Mouse (Mus musculus) limb, embryonic 14.5 days (tissue): ENCODE measurements at regions not wholly inside any gene's neighbourhood (a gene's known extent, or its start where the extent isn't known, plus 50 kb on each side); places are given as distances from the start of the nearest gene placed in this dataset.

ENCODE experiments used
- ATAC-seq: fragments of 200-750 bp; cut with Nextera tagmentation; 2 replicates; pipeline ENCODE4 v1.8.0; 2017; ENCODE audit warnings: low read depth, moderate number of reproducible peaks, moderate TSS enrichment; ENCODE audit not compliant: low FRiP score
- DNase-seq: peaks from one replicate; pipeline ENCODE4 v3.0.0-alpha.2; 2015; ENCODE audit warnings: low spot score
- H3K27ac ChIP-seq: fragments of 300-500 bp; sonication (generic); replicated peaks from 2 replicates; pipeline ENCODE4 v1.5.1; 2014; ENCODE audit warnings: low read depth, mild to moderate bottlenecking, low read length, moderate library complexity, mixed read lengths
- H3K27me3 ChIP-seq: fragments of 300-500 bp; sonication (generic); 2 replicates; pipeline ENCODE4 v1.6.1; 2014; ENCODE audit warnings: low read length, mixed read lengths; ENCODE audit not compliant: control insufficient read depth, insufficient read depth
- H3K36me3 ChIP-seq: fragments of 300-500 bp; sonication (generic); 2 replicates; pipeline ENCODE4 v1.6.1; 2014; ENCODE audit warnings: mild to moderate bottlenecking, low read length, moderate library complexity, mixed read lengths; ENCODE audit not compliant: control insufficient read depth, insufficient read depth
- H3K4me1 ChIP-seq: fragments of 300-500 bp; sonication (generic); 2 replicates; pipeline ENCODE4 v1.6.1; 2014; ENCODE audit warnings: antibody characterized with exemption, low read length, mixed read lengths; ENCODE audit not compliant: control insufficient read depth, insufficient read depth
- H3K4me2 ChIP-seq: fragments of 300-500 bp; sonication (generic); replicated peaks from 2 replicates; pipeline ENCODE4 v1.6.1; 2014; ENCODE audit warnings: low read depth, mild to moderate bottlenecking, low read length, moderate library complexity; ENCODE audit not compliant: severe bottlenecking
- H3K4me3 ChIP-seq: fragments of 300-500 bp; sonication (generic); replicated peaks from 2 replicates; pipeline ENCODE4 v1.5.1; 2014; ENCODE audit warnings: low read length
- H3K9ac ChIP-seq: fragments of 300-500 bp; sonication (generic); 2 replicates; pipeline ENCODE4 v1.6.1; 2014; ENCODE audit warnings: mild to moderate bottlenecking, low read depth, low read length, moderate library complexity; ENCODE audit not compliant: severe bottlenecking
- H3K9me3 ChIP-seq: fragments of 300-500 bp; sonication (generic); 2 replicates; pipeline ENCODE4 v1.6.1; 2016; ENCODE audit warnings: low read length; ENCODE audit not compliant: control insufficient read depth
- POLR2A ChIP-seq: fragments of 200-500 bp; IDR thresholded peaks from 2 replicates; pipeline ENCODE4 v1.8.0; 2012; ENCODE audit warnings: inconsistent platforms, mild to moderate bottlenecking, moderate library complexity, borderline replicate concordance; ENCODE audit not compliant: insufficient read depth, insufficient read length; ENCODE audit errors: extremely low read depth
- WGBS: fragments of 180-500 bp; shearing (Covaris S2); extraction: QIAGEN DNeasy Blood & Tissue Kit; methylation state at CpG from one replicate; pipeline ENCODE4 v1.1.7; 2014; 5-methylcytosine and 5-hydroxymethylcytosine counted together

- Histone ChIP-seq H3K27me3 (no peaks in the 10 kb centered on the region), H3K9ac (no peak overlapping the region), H3K27ac (no peak overlapping the region), H3K4me3 (no peak overlapping the region), H3K9me3 (no peaks in the 10 kb centered on the region), H3K4me2 (no peak overlapping the region), H3K36me3 (no peaks in the 10 kb centered on the region), H3K4me1 (no peaks in the 10 kb centered on the region)
- ATAC-seq = no peak
- DNase-seq = no peak
- 73% methylated on average over 2 of the region's 2 CpGs for WGBS
- TF ChIP-seq POLR2A = no peak
Observed at GRCm38 (mm10) chr8:78940049-78940448, 88.2 kb upstream of the Zfp827 start.

GRCm38 (mm10) chr8:78941558-78941957 lies 86.7 kb upstream of the Zfp827 start:
- DNase-seq (no peak), ATAC-seq (no peak)
- H3K9me3 ChIP-seq = no peaks in the 10 kb centered on the region
- H3K27me3 ChIP-seq = no peaks in the 10 kb centered on the region
- H3K27ac ChIP-seq = no peak overlapping the region
- H3K4me3 ChIP-seq = no peak overlapping the region
- H3K4me2 ChIP-seq = no peak overlapping the region
- TF ChIP-seq POLR2A = no peak
- 92% methylated on average over 4 of the region's 4 CpGs for WGBS
- no peaks in the 10 kb centered on the region for H3K36me3 ChIP-seq
- no peak overlapping the region for H3K9ac ChIP-seq
- H3K4me1 ChIP-seq = no peaks in the 10 kb centered on the region

- Histone ChIP-seq H3K27ac (no peak overlapping the region), H3K9me3 (no peaks in the 10 kb centered on the region), H3K9ac (no peak overlapping the region), H3K27me3 (no peaks in the 10 kb centered on the region), H3K4me3 (no peak overlapping the region), H3K4me1 (no peaks in the 10 kb centered on the region), H3K36me3 (no peaks in the 10 kb centered on the region), H3K4me2 (no peak overlapping the region)
- DNase-seq (no peak), ATAC-seq (no peak)
- TF ChIP-seq POLR2A = no peak
- 80% methylated on average over 1 of the region's 1 CpGs for WGBS
Observed at GRCm38 (mm10) chr8:78944367-78944766, 83.9 kb upstream of the Zfp827 start.

GRCm38 (mm10) chr8:78945607-78946006 lies 82.6 kb upstream of the Zfp827 start:
- 47% methylated on average over 1 of the region's 1 CpGs for WGBS
- TF ChIP-seq POLR2A = no peak
- Histone ChIP-seq H3K36me3 (no peaks in the 10 kb centered on the region), H3K9ac (no peak overlapping the region), H3K9me3 (no peaks in the 10 kb centered on the region), H3K4me3 (no peak overlapping the region), H3K4me2 (no peak overlapping the region), H3K27me3 (no peaks in the 10 kb centered on the region), H3K4me1 (no peaks in the 10 kb centered on the region), H3K27ac (no peak overlapping the region)
- DNase-seq (no peak), ATAC-seq (no peak)

GRCm38 (mm10) chr8:78946085-78946484 lies 82.2 kb upstream of the Zfp827 start:
- 71% methylated on average over 2 of the region's 2 CpGs for WGBS
- no peak for ATAC-seq

GRCm38 (mm10) chr8:78975034-78975433 lies 53.2 kb upstream of the Zfp827 start:
- WGBS = 80% methylated on average over 3 of the region's 3 CpGs
- TF ChIP-seq POLR2A = no peak
- H3K27me3 ChIP-seq = no peaks in the 10 kb centered on the region
- no peaks in the 10 kb centered on the region for H3K9me3 ChIP-seq
- no peak overlapping the region for H3K9ac ChIP-seq
- H3K4me2 ChIP-seq = no peak overlapping the region
- ATAC-seq = no peak
- DNase-seq = no peak
- no peak overlapping the region for H3K27ac ChIP-seq
- peaks cover 8% of the 10 kb centered on the region; the same call in 1 of the 2 replicates for H3K4me1 ChIP-seq
- no peak overlapping the region for H3K4me3 ChIP-seq
- no peaks in the 10 kb centered on the region for H3K36me3 ChIP-seq

More at GRCm38 (mm10) chr8:78946085-78946484, 82.2 kb upstream of the Zfp827 start:
- Histone ChIP-seq H3K27ac (no peak overlapping the region), H3K36me3 (no peaks in the 10 kb centered on the region), H3K4me1 (no peaks in the 10 kb centered on the region), H3K9me3 (no peaks in the 10 kb centered on the region), H3K4me3 (no peak overlapping the region), H3K4me2 (no peak overlapping the region), H3K27me3 (no peaks in the 10 kb centered on the region), H3K9ac (no peak overlapping the region)
- no peak for TF ChIP-seq POLR2A
- DNase-seq = no peak
